16 mouse cellular contexts compared by ENCODE assay signal in genomic region chr12:14859809-14860570, GRCm38 (mm10).
DNase-seq lines count a peak whose midpoint lies in the region; ATAC-seq and TF ChIP-seq lines count a peak whose summit lies in the region.
"Had no signal": no experiment of that assay in that cellular context is flagged by ENCODE, and none has a peak within 500 bp of the region (broad histone marks: within the 10 kb centered on the region; RNA-seq: fewer than 3 reads in every experiment).

No protein-coding gene starts in this region.

- WGBS in forebrain, embryonic 15.5 days = 19% methylated on average over 1 of the region's 1 CpGs
- WGBS in forebrain, embryonic 11.5 days = 67% methylated on average over 1 of the region's 1 CpGs
- WGBS in forebrain, embryonic 16.5 days = 23% methylated on average over 1 of the region's 1 CpGs
- 76% methylated on average over 1 of the region's 1 CpGs for WGBS in thymus, adult 2 months

- DNase-seq in forebrain, embryonic 11.5 days (ENCODE audit: low spot score) = no peak
- peak; percentile 85 for DNase-seq in brain, embryonic 14.5 days (ENCODE audit: low read depth)
- no peak for DNase-seq in adrenal gland, postnatal 36 days
- no peak for DNase-seq in thymus, adult 2 months
- DNase-seq: adrenal gland, adult 8-10 months; cerebellum, adult 18-20 months; cerebellum, adult 9-11 months; gastrocnemius, postnatal 14 days; heart, adult 2 months; kidney, adult 18-20 months had no signal

- H3K27ac ChIP-seq in forebrain, embryonic 15.5 days (replicated peaks) = no peak overlapping the region
- no peak overlapping the region for H3K27ac ChIP-seq in forebrain, embryonic 11.5 days (ENCODE audit: low read depth, low read length)
- no peak overlapping the region for H3K27ac ChIP-seq in forebrain, embryonic 16.5 days (ENCODE audit: low read length)
- no peak overlapping the region for H3K27ac ChIP-seq in thymus, adult 2 months (ENCODE audit: control insufficient read depth, insufficient read depth, low read length)
- H3K27ac ChIP-seq: heart, adult 2 months; hindbrain, embryonic 10.5 days; hindbrain, embryonic 14.5 days; intestine, embryonic 15.5 days had no signal

- TF ChIP-seq CTCF in brain, embryonic 14.5 days (IDR thresholded peaks at IDR 0.05; ENCODE audit: borderline replicate concordance, extremely low read depth, insufficient read depth, insufficient read length) = no peak
- TF ChIP-seq CTCF in thymus, adult 2 months (IDR thresholded peaks at IDR 0.05; ENCODE audit: borderline replicate concordance, control insufficient read depth, extremely low read depth, insufficient read depth, low read length, poor library complexity) = no peak

- H3K4me3 ChIP-seq in forebrain, embryonic 15.5 days = no peak overlapping the region
- H3K4me3 ChIP-seq in forebrain, embryonic 11.5 days (ENCODE audit: low read depth, low read length) = no peak overlapping the region
- H3K4me3 ChIP-seq in forebrain, embryonic 16.5 days (replicated peaks; ENCODE audit: low read length) = no peak overlapping the region
- H3K4me3 ChIP-seq in thymus, adult 2 months (ENCODE audit: control insufficient read depth, insufficient read depth, low read length) = no peak overlapping the region
- H3K4me3 ChIP-seq: heart, adult 2 months; heart, embryonic 12.5 days; hindbrain, embryonic 10.5 days; intestine, embryonic 15.5 days had no signal

- H3K9ac ChIP-seq in forebrain, embryonic 15.5 days (replicated peaks) = no peak overlapping the region
- no peak overlapping the region for H3K9ac ChIP-seq in forebrain, embryonic 11.5 days (ENCODE audit: low read length)
- H3K9ac ChIP-seq in forebrain, embryonic 16.5 days (replicated peaks; ENCODE audit: low read depth, low read length) = no peak overlapping the region
- H3K9ac ChIP-seq: heart, embryonic 12.5 days; hindbrain, embryonic 14.5 days; intestine, embryonic 15.5 days had no signal

- no peaks in the 10 kb centered on the region for H3K36me3 ChIP-seq in forebrain, embryonic 15.5 days
- H3K36me3 ChIP-seq in forebrain, embryonic 11.5 days (ENCODE audit: control insufficient read depth, insufficient read depth, low read length) = no peaks in the 10 kb centered on the region
- H3K36me3 ChIP-seq in forebrain, embryonic 16.5 days (ENCODE audit: control insufficient read depth, insufficient read depth) = no peaks in the 10 kb centered on the region
- no peaks in the 10 kb centered on the region for H3K36me3 ChIP-seq in thymus, adult 2 months (ENCODE audit: control insufficient read depth, insufficient read depth, low read length)
- H3K36me3 ChIP-seq: heart, embryonic 12.5 days; hindbrain, embryonic 10.5 days; intestine, embryonic 15.5 days had no signal

- peaks cover 6% of the 10 kb centered on the region; the same call in 1 of the 2 replicates for H3K4me1 ChIP-seq in forebrain, embryonic 15.5 days
- no peaks in the 10 kb centered on the region for H3K4me1 ChIP-seq in forebrain, embryonic 11.5 days (replicated peaks; ENCODE audit: control insufficient read depth, insufficient read depth, low read length)
- peaks cover 5% of the 10 kb centered on the region; the same call in 1 of the 2 replicates for H3K4me1 ChIP-seq in forebrain, embryonic 16.5 days (replicated peaks; ENCODE audit: control insufficient read depth, insufficient read depth, low read length)
- no peaks in the 10 kb centered on the region for H3K4me1 ChIP-seq in thymus, adult 2 months (replicated peaks; ENCODE audit: control insufficient read depth, insufficient read depth, low read length)
- H3K4me1 ChIP-seq: heart, embryonic 12.5 days; hindbrain, embryonic 10.5 days; intestine, embryonic 15.5 days had no signal

- no peak overlapping the region for H3K4me2 ChIP-seq in forebrain, embryonic 15.5 days (replicated peaks)
- H3K4me2 ChIP-seq in forebrain, embryonic 11.5 days (ENCODE audit: low read depth, low read length, severe bottlenecking) = no peak overlapping the region
- no peak overlapping the region for H3K4me2 ChIP-seq in forebrain, embryonic 16.5 days (ENCODE audit: low read length)
- H3K4me2 ChIP-seq: heart, embryonic 12.5 days; hindbrain, embryonic 14.5 days; intestine, embryonic 15.5 days had no signal

- H3K9me3 ChIP-seq in forebrain, embryonic 15.5 days = no peaks in the 10 kb centered on the region
- no peaks in the 10 kb centered on the region for H3K9me3 ChIP-seq in forebrain, embryonic 11.5 days (ENCODE audit: control insufficient read depth, low read length)
- no peaks in the 10 kb centered on the region for H3K9me3 ChIP-seq in forebrain, embryonic 16.5 days (ENCODE audit: control insufficient read depth, low read length)
- H3K9me3 ChIP-seq: heart, embryonic 12.5 days; hindbrain, embryonic 10.5 days; intestine, embryonic 15.5 days had no signal

- H3K27me3 ChIP-seq in forebrain, embryonic 15.5 days = no peaks in the 10 kb centered on the region
- no peaks in the 10 kb centered on the region for H3K27me3 ChIP-seq in forebrain, embryonic 11.5 days (ENCODE audit: control insufficient read depth, insufficient read depth, low read length)
- H3K27me3 ChIP-seq in forebrain, embryonic 16.5 days (replicated peaks; ENCODE audit: control insufficient read depth, insufficient read depth, low read length) = no peaks in the 10 kb centered on the region
- H3K27me3 ChIP-seq in thymus, adult 2 months (ENCODE audit: control insufficient read depth, insufficient read depth, low read length) = no peaks in the 10 kb centered on the region
- H3K27me3 ChIP-seq: heart, embryonic 12.5 days; intestine, embryonic 15.5 days had no signal

- no peak for TF ChIP-seq POLR2A in brain, embryonic 14.5 days (IDR thresholded peaks at IDR 0.05; ENCODE audit: borderline replicate concordance, extremely low read depth, insufficient read depth, insufficient read length, poor library complexity, severe bottlenecking)
- no peak for TF ChIP-seq POLR2A in thymus, adult 2 months (IDR thresholded peaks at IDR 0.05; ENCODE audit: control insufficient read depth, extremely low read depth, insufficient read depth, low read length, poor library complexity)

- ATAC-seq in forebrain, embryonic 15.5 days (replicated peaks) = peak; percentile 76
- no peak for ATAC-seq in forebrain, embryonic 11.5 days (replicated peaks; ENCODE audit: low FRiP score)
- ATAC-seq in forebrain, embryonic 16.5 days = peak; percentile 82
- ATAC-seq: intestine, embryonic 15.5 days had no signal
